Mouse (Mus musculus) ES-E14 (cell line): Measurements from ENCODE around the gene Foxo3. TPM values are rescaled to one million over a fixed set of nuclear protein-coding genes. Genes with fewer than 3 reads are reported as not detected.

ENCODE experiments used
- DNase-seq: peaks from one replicate; pipeline ENCODE4 v3.0.0-alpha.2; 2013; ENCODE audit warnings: low read depth, low spot score
- H3K27ac ChIP-seq: 2 replicates; pipeline ENCODE4 v1.5.1; 2012; ENCODE audit warnings: low read depth, mild to moderate bottlenecking, low read length, moderate library complexity, mixed read lengths; ENCODE audit not compliant: poor library complexity, insufficient read depth, severe bottlenecking
- H3K36me3 ChIP-seq: 2 replicates; pipeline ENCODE4 v1.6.1; 2012; ENCODE audit warnings: mild to moderate bottlenecking, low read length, moderate library complexity, mixed read lengths; ENCODE audit not compliant: control insufficient read depth, poor library complexity, insufficient read depth, severe bottlenecking
- H3K4me1 ChIP-seq, 2 experiments: fragments of 150-350 bp in 1 of 2; sonication (generic) in 1 of 2; 2 replicates each; pipeline ENCODE4 v1.6.1; 2012; ENCODE audit warnings: low read length in 2 of 2, mild to moderate bottlenecking in 1 of 2, mixed read lengths in 1 of 2; ENCODE audit not compliant: control insufficient read depth in 2 of 2, insufficient read depth in 2 of 2, poor library complexity in 1 of 2
- H3K4me3 ChIP-seq, 2 experiments: fragments of 150-350 bp in 1 of 2; sonication (generic) in 1 of 2; 2 replicates each; pipeline ENCODE4 v1.5.1; 2012; ENCODE audit warnings: low read length in 2 of 2, low read depth in 1 of 2, mild to moderate bottlenecking in 1 of 2, mixed read lengths in 1 of 2; ENCODE audit not compliant: insufficient read depth in 1 of 2, poor library complexity in 1 of 2, severe bottlenecking in 1 of 2
- H3K9ac ChIP-seq: 2 replicates; pipeline ENCODE4 v1.6.1; 2012; ENCODE audit warnings: low read depth, mild to moderate bottlenecking, low read length, mixed read lengths; ENCODE audit not compliant: poor library complexity, insufficient read depth, severe bottlenecking
- H3K9me3 ChIP-seq: fragments of 150-350 bp; sonication (generic); 2 replicates; pipeline ENCODE4 v1.6.1; 2012; ENCODE audit warnings: low read depth, mild to moderate bottlenecking, low read length; ENCODE audit not compliant: control insufficient read depth, insufficient read depth
- CHD2 ChIP-seq: IDR thresholded peaks from 2 replicates; pipeline ENCODE4 v1.6.1; 2014; ENCODE audit warnings: mild to moderate bottlenecking, low read depth, low read length, inconsistent platforms
- HCFC1 ChIP-seq: IDR thresholded peaks from 2 replicates; pipeline ENCODE4 v1.6.1; 2012; ENCODE audit warnings: low read length, inconsistent platforms, borderline replicate concordance; ENCODE audit not compliant: insufficient read depth
- MAFK ChIP-seq: IDR thresholded peaks from 2 replicates; pipeline ENCODE4 v1.6.1; 2014; ENCODE audit warnings: mild to moderate bottlenecking, low read depth, low read length, inconsistent platforms; ENCODE audit not compliant: insufficient read depth
- ZC3H11A ChIP-seq: IDR thresholded peaks from 2 replicates; pipeline ENCODE4 v1.6.1; 2012; ENCODE audit warnings: low read depth, mild to moderate bottlenecking, inconsistent platforms, low read length, borderline replicate concordance
- ZNF384 ChIP-seq: IDR thresholded peaks from 2 replicates; pipeline ENCODE4 v1.6.1; 2012; ENCODE audit warnings: low read depth, low read length, inconsistent platforms
- in situ Hi-C, 2 experiments: fragments of 600-800 bp; cut with MboI; formaldehyde crosslinking; loops; one replicate each; pipeline ENCODE4 v1.15.1; 2025; ENCODE audit warnings: low sequenced_read_pairs in 2 of 2, inconsistent platforms in 1 of 2; ENCODE audit not compliant: unreplicated experiment in 2 of 2
- total RNA-seq: library from RNA; depleted of rRNA; stranded (reverse); fragments of 300-350 nt; gene quantifications from 2 replicates; pipeline ENCODE4 v1.2.3, GENCODE M21; 2012

Gene Foxo3
- total RNA-seq, 1 experiment: 20.7 TPM

- Histone ChIP-seq H3K27ac (no peak overlapping the region), H3K4me3 (no peak overlapping the region), H3K9ac (no peak overlapping the region), H3K36me3 (no peaks in the 10 kb centered on the region), H3K4me1 (no peaks in the 10 kb centered on the region), H3K9me3 (no peaks in the 10 kb centered on the region)
- in situ Hi-C loops: loop anchor here (5.0 to 10.0 kb wide), 3 partner anchors 312 to 462 kb away; no protein-coding TSS in a partner anchor
- DNase-seq: no peak
- TF ChIP-seq MAFK: no peak
- no peak for TF ChIP-seq ZC3H11A
- TF ChIP-seq CHD2: no peak
- TF ChIP-seq HCFC1: no peak
- TF ChIP-seq ZNF384: no peak
Measured at GRCm38 (mm10) chr10:42297109-42297508, 20.6 kb upstream of the Foxo3 start.

DNA sequence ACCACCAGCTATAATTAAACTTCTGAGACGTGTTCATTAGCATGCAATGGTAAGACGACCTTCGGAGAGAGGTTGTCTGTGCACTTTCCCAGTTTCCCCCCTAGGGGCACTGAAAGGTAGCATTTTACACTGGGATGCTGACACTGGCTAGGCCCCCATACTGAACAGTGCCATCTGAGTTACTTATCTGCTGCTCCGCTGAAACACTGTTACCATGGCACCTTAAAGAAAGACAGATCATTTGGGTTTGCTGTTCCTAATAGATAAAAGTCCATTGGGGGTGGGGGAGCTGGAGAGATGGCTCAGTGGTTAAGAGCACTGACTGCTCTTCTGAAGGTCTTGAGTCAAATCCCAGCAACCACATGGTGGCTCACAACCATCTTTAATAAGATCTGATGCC lies 20.0 kb upstream of the Foxo3 start:
- no peak overlapping the region for H3K27ac ChIP-seq
- in situ Hi-C loops: loop anchor here (5.0 to 10.0 kb wide), 3 partner anchors 312 to 462 kb away; no protein-coding TSS in a partner anchor
- H3K36me3 ChIP-seq: no peaks in the 10 kb centered on the region
- TF ChIP-seq ZNF384 (no peak), ZC3H11A (no peak), CHD2 (no peak), MAFK (no peak), HCFC1 (no peak)
- DNase-seq: no peak
- no peak overlapping the region for H3K4me3 ChIP-seq
- no peak overlapping the region for H3K9ac ChIP-seq
- no peaks in the 10 kb centered on the region for H3K4me1 ChIP-seq
- no peaks in the 10 kb centered on the region for H3K9me3 ChIP-seq

- Histone ChIP-seq H3K9ac (no peak overlapping the region), H3K36me3 (no peaks in the 10 kb centered on the region), H3K9me3 (no peaks in the 10 kb centered on the region), H3K4me3 (no peak overlapping the region), H3K4me1 (no peaks in the 10 kb centered on the region), H3K27ac (no peak overlapping the region)
- in situ Hi-C loops: loop anchor here (5.0 to 10.0 kb wide), 3 partner anchors 310 to 460 kb away; no protein-coding TSS in a partner anchor
- no peak for DNase-seq
- TF ChIP-seq ZC3H11A (0 out of 2 replicates have a peak, but pooled peaks have one; percentile 35), HCFC1 (no peak)
Measured at GRCm38 (mm10) chr10:42295028-42295427, 18.5 kb upstream of the Foxo3 start.

GRCm38 (mm10) chr10:42294392-42294791 lies 17.8 kb upstream of the Foxo3 start:
- in situ Hi-C loops: loop anchor here (10.0 kb wide), 2 partner anchors 310 to 460 kb away; no protein-coding TSS in a partner anchor

More at GRCm38 (mm10) chr10:42294392-42294791, 17.8 kb upstream of the Foxo3 start:
- H3K9ac ChIP-seq: no peak overlapping the region
- H3K27ac ChIP-seq: no peak overlapping the region
- no peak overlapping the region for H3K4me3 ChIP-seq
- no peaks in the 10 kb centered on the region for H3K9me3 ChIP-seq
- H3K4me1 ChIP-seq: no peaks in the 10 kb centered on the region
- no peak for DNase-seq
- H3K36me3 ChIP-seq: no peaks in the 10 kb centered on the region
- no peak for TF ChIP-seq CHD2
- no peak for TF ChIP-seq ZC3H11A
- TF ChIP-seq ZNF384: no peak
- no peak for TF ChIP-seq MAFK
- TF ChIP-seq HCFC1: no peak
